15 mouse cellular contexts compared by ENCODE assay signal in genomic region chr1:153411723-153412122, GRCm38 (mm10). TPM values are rescaled to one million over a fixed set of nuclear protein-coding genes. Genes with fewer than 3 reads are reported as not detected.
"Had no signal": no experiment of that assay in that cellular context is flagged by ENCODE, and none has a peak within 500 bp of the region (broad histone marks: within the 10 kb centered on the region; RNA-seq: fewer than 3 reads in every experiment).

No protein-coding gene starts in this region.

- H3K27me3 ChIP-seq: liver, embryonic 12.5 days; megakaryocyte, embryonic 14.5 days; midbrain, embryonic 13.5 days; midbrain, embryonic 15.5 days; neural tube, embryonic 12.5 days; stomach, embryonic 15.5 days had no signal

- H3K4me3 ChIP-seq: liver, embryonic 12.5 days; megakaryocyte, embryonic 14.5 days; midbrain, embryonic 13.5 days; midbrain, embryonic 15.5 days; neural tube, embryonic 12.5 days; stomach, embryonic 15.5 days had no signal

- H3K9me3 ChIP-seq: liver, embryonic 12.5 days; megakaryocyte, embryonic 14.5 days; midbrain, embryonic 13.5 days; midbrain, embryonic 15.5 days; neural tube, embryonic 12.5 days; stomach, embryonic 15.5 days had no signal

- H3K36me3 ChIP-seq: liver, embryonic 12.5 days; midbrain, embryonic 13.5 days; midbrain, embryonic 15.5 days; neural tube, embryonic 12.5 days; stomach, embryonic 15.5 days had no signal

- H3K4me1 ChIP-seq: midbrain, embryonic 13.5 days; midbrain, embryonic 15.5 days; neural tube, embryonic 12.5 days; stomach, embryonic 15.5 days had no signal

- DNase-seq: lung, embryonic 14.5 days; right cerebral cortex, postnatal 14 days; thymus, adult 2 months; thymus, postnatal 25 days; thymus, postnatal 4 days had no signal

- H3K27ac ChIP-seq: liver, embryonic 12.5 days; liver, embryonic 14.5 days; midbrain, embryonic 13.5 days; midbrain, embryonic 15.5 days; neural tube, embryonic 12.5 days; stomach, embryonic 15.5 days; stomach, postnatal 0 days had no signal

- H3K4me2 ChIP-seq: liver, embryonic 12.5 days; lung, embryonic 14.5 days; midbrain, embryonic 11.5 days; midbrain, embryonic 13.5 days; midbrain, embryonic 15.5 days; neural tube, embryonic 12.5 days; stomach, embryonic 15.5 days had no signal

- H3K9ac ChIP-seq: liver, embryonic 12.5 days; liver, embryonic 14.5 days; lung, embryonic 14.5 days; midbrain, embryonic 13.5 days; midbrain, embryonic 15.5 days; neural tube, embryonic 12.5 days; stomach, embryonic 15.5 days had no signal

RNA-seq across cellular contexts. Expression of gene Shcbp1l, which starts 13.2 kb away (rescaled TPM):
- total RNA-seq: monocyte, adult 5-6 weeks had no signal
